Mouse (Mus musculus) lung, embryonic 15.5 days (tissue): ENCODE data around the gene Myh9. TPM values are rescaled to one million over a fixed set of nuclear protein-coding genes. Genes with fewer than 3 reads are reported as not detected.

Experiments
- ATAC-seq: fragments of 200-750 bp; cut with Nextera tagmentation; 2 replicates; pipeline ENCODE4 v1.8.0; 2017; ENCODE audit warnings: moderate number of reproducible peaks, borderline replicate concordance; ENCODE audit not compliant: low FRiP score, low TSS enrichment; ENCODE audit errors: extremely low read depth
- H3K27ac ChIP-seq: fragments of 300-500 bp; sonication (generic); 2 replicates; pipeline ENCODE4 v1.5.1; 2015; ENCODE audit warnings: moderate library complexity, mild to moderate bottlenecking, inconsistent platforms
- H3K27me3 ChIP-seq: fragments of 300-500 bp; sonication (generic); 2 replicates; pipeline ENCODE4 v1.6.1; 2015; ENCODE audit warnings: inconsistent platforms
- H3K36me3 ChIP-seq: fragments of 300-500 bp; sonication (generic); 2 replicates; pipeline ENCODE4 v1.6.1; 2015; ENCODE audit warnings: inconsistent platforms
- H3K4me1 ChIP-seq: fragments of 300-500 bp; sonication (generic); 2 replicates; pipeline ENCODE4 v1.6.1; 2015; ENCODE audit warnings: inconsistent platforms
- H3K4me2 ChIP-seq: fragments of 300-500 bp; sonication (generic); 2 replicates; pipeline ENCODE4 v1.6.1; 2015; ENCODE audit warnings: inconsistent platforms, mild to moderate bottlenecking, moderate library complexity
- H3K4me3 ChIP-seq: fragments of 300-500 bp; sonication (generic); 2 replicates; pipeline ENCODE4 v1.5.1; 2015; ENCODE audit warnings: mild to moderate bottlenecking, inconsistent platforms
- H3K9ac ChIP-seq: fragments of 300-500 bp; sonication (generic); 2 replicates; pipeline ENCODE4 v1.6.1; 2015; ENCODE audit warnings: inconsistent platforms
- H3K9me3 ChIP-seq: fragments of 300-500 bp; sonication (generic); 2 replicates; pipeline ENCODE4 v1.6.1; 2016; ENCODE audit warnings: inconsistent platforms
- WGBS: fragments of 180-500 bp; shearing (Covaris S2); methylation state at CpG from one replicate; pipeline ENCODE4 v1.1.7; 2015; 5-methylcytosine and 5-hydroxymethylcytosine counted together
- polyA plus RNA-seq: library from polyadenylated mRNA; unstranded; fragments of >200 nt; fragmentation: Nextera tagmentation; extraction: Ambion mirVana; gene quantifications from 2 replicates; pipeline ENCODE4 v1.2.1, GENCODE M21; 2015

The Myh9 gene
- polyA plus RNA-seq, 1 experiment from 2014 or later, result 67.7 TPM

- Histone ChIP-seq H3K36me3 (no peaks in the 10 kb centered on the region), H3K27me3 (no peaks in the 10 kb centered on the region), H3K4me1 (peaks cover 93% of the 10 kb centered on the region), H3K9ac (peak overlapping the region; percentile 29; the same call in 1 of the 2 replicates), H3K4me2 (0 out of 2 replicates have a peak overlapping the region, but pooled peaks have one; percentile 26), H3K9me3 (no peaks in the 10 kb centered on the region), H3K4me3 (no peak overlapping the region), H3K27ac (peak overlapping the region; percentile 93)
- WGBS, result 39% methylated on average over 5 of the region's 5 CpGs
- peak; percentile 65 for ATAC-seq
These were observed 19.9 kb downstream of the Myh9 start for GRCm38 (mm10) chr15:77822057-77822466.

GRCm38 (mm10) chr15:77821424-77821823 lies 20.6 kb downstream of the Myh9 start:
- peak overlapping the region; percentile 32; the same call in 1 of the 2 replicates for H3K4me2 ChIP-seq
- peaks cover 98% of the 10 kb centered on the region for H3K4me1 ChIP-seq
- no peaks in the 10 kb centered on the region for H3K9me3 ChIP-seq
- H3K27me3 ChIP-seq, result no peaks in the 10 kb centered on the region
- peak overlapping the region; percentile 29; the same call in 1 of the 2 replicates for H3K9ac ChIP-seq
- peak overlapping the region; percentile 93 for H3K27ac ChIP-seq
- 0 out of 2 replicates have a peak, but pooled peaks have one; percentile 0 for ATAC-seq
- no peaks in the 10 kb centered on the region for H3K36me3 ChIP-seq
- WGBS, result 13% methylated on average over 7 of the region's 7 CpGs
- H3K4me3 ChIP-seq, result no peak overlapping the region

GRCm38 (mm10) chr15:77820480-77821163 lies 21.4 kb downstream of the Myh9 start:
- ATAC-seq, result peak; percentile 36

GRCm38 (mm10) chr15:77819894-77820387 lies 22.0 kb downstream of the Myh9 start:
- no peaks in the 10 kb centered on the region for H3K27me3 ChIP-seq
- 40% methylated on average over 10 of the region's 10 CpGs for WGBS
- peaks cover 95% of the 10 kb centered on the region for H3K4me1 ChIP-seq
- H3K36me3 ChIP-seq, result no peaks in the 10 kb centered on the region
- H3K4me2 ChIP-seq, result no peak overlapping the region; the same call in 1 of the 2 replicates
- ATAC-seq, result no peak
- H3K9ac ChIP-seq, result 0 out of 2 replicates have a peak overlapping the region, but pooled peaks have one; percentile 0
- H3K27ac ChIP-seq, result peak overlapping the region; percentile 93
- no peaks in the 10 kb centered on the region for H3K9me3 ChIP-seq
- H3K4me3 ChIP-seq, result no peak overlapping the region

More at GRCm38 (mm10) chr15:77820480-77821163, 21.4 kb downstream of the Myh9 start:
- Histone ChIP-seq H3K4me2 (0 out of 2 replicates have a peak overlapping the region, but pooled peaks have one; percentile 32), H3K27me3 (no peaks in the 10 kb centered on the region), H3K4me1 (peaks cover 99% of the 10 kb centered on the region), H3K9ac (0 out of 2 replicates have a peak overlapping the region, but pooled peaks have one; percentile 29), H3K4me3 (no peak overlapping the region), H3K27ac (peak overlapping the region; percentile 93), H3K36me3 (no peaks in the 10 kb centered on the region), H3K9me3 (no peaks in the 10 kb centered on the region)
- WGBS, result 15% methylated on average over 3 of the region's 3 CpGs

GRCm38 (mm10) chr15:77818556-77819158 lies 23.3 kb downstream of the Myh9 start:
- Histone ChIP-seq H3K4me3 (no peak overlapping the region), H3K9me3 (no peaks in the 10 kb centered on the region), H3K27ac (no peak overlapping the region), H3K4me2 (no peak overlapping the region), H3K36me3 (no peaks in the 10 kb centered on the region), H3K27me3 (no peaks in the 10 kb centered on the region), H3K9ac (no peak overlapping the region), H3K4me1 (peaks cover 90% of the 10 kb centered on the region)
- no peak for ATAC-seq
- WGBS, result 75% methylated on average over 15 of the region's 15 CpGs

GRCm38 (mm10) chr15:77817417-77817816 lies 24.6 kb downstream of the Myh9 start:
- Histone ChIP-seq H3K9ac (peak overlapping the region; percentile 16), H3K4me3 (no peak overlapping the region), H3K27me3 (no peaks in the 10 kb centered on the region), H3K9me3 (no peaks in the 10 kb centered on the region), H3K4me2 (no peak overlapping the region), H3K27ac (peak overlapping the region; percentile 74; the same call in 1 of the 2 replicates), H3K4me1 (peaks cover 78% of the 10 kb centered on the region), H3K36me3 (peaks cover 5% of the 10 kb centered on the region)
- no peak for ATAC-seq
- 38% methylated on average over 7 of the region's 7 CpGs for WGBS

GRCm38 (mm10) chr15:77816601-77816950 lies 25.4 kb downstream of the Myh9 start:
- H3K36me3 ChIP-seq, result peaks cover 14% of the 10 kb centered on the region
- 33% methylated on average over 4 of the region's 4 CpGs for WGBS
- ATAC-seq, result no peak
- peak overlapping the region; percentile 10 for H3K9ac ChIP-seq
- peaks cover 69% of the 10 kb centered on the region for H3K4me1 ChIP-seq
- H3K27me3 ChIP-seq, result no peaks in the 10 kb centered on the region
- no peak overlapping the region for H3K4me3 ChIP-seq
- no peak overlapping the region for H3K4me2 ChIP-seq
- H3K9me3 ChIP-seq, result no peaks in the 10 kb centered on the region
- H3K27ac ChIP-seq, result peak overlapping the region; percentile 74

- Histone ChIP-seq H3K4me1 (peaks cover 64% of the 10 kb centered on the region), H3K9me3 (no peaks in the 10 kb centered on the region), H3K4me3 (no peak overlapping the region), H3K4me2 (no peak overlapping the region), H3K27me3 (no peaks in the 10 kb centered on the region), H3K27ac (peak overlapping the region; percentile 74), H3K36me3 (peaks cover 19% of the 10 kb centered on the region), H3K9ac (peak overlapping the region; percentile 10)
- peak; percentile 47; the same call in 1 of the 2 replicates for ATAC-seq
- 44% methylated on average over 17 of the region's 17 CpGs for WGBS
These were observed 25.9 kb downstream of the Myh9 start for GRCm38 (mm10) chr15:77815867-77816600.

- Histone ChIP-seq H3K4me1 (peaks cover 42% of the 10 kb centered on the region), H3K9ac (no peak overlapping the region)
These were observed 28.2 kb downstream of the Myh9 start for GRCm38 (mm10) chr15:77813639-77814375.

GRCm38 (mm10) chr15:77812578-77812977 lies 29.4 kb downstream of the Myh9 start:
- Histone ChIP-seq H3K36me3 (peaks cover 39% of the 10 kb centered on the region), H3K9me3 (no peaks in the 10 kb centered on the region), H3K4me1 (peaks cover 32% of the 10 kb centered on the region), H3K4me2 (no peak overlapping the region), H3K27me3 (no peaks in the 10 kb centered on the region), H3K4me3 (no peak overlapping the region), H3K27ac (no peak overlapping the region), H3K9ac (no peak overlapping the region)
- ATAC-seq, result no peak
- WGBS, result 87% methylated on average over 10 of the region's 10 CpGs

More at GRCm38 (mm10) chr15:77813639-77814375, 28.2 kb downstream of the Myh9 start:
- H3K27me3 ChIP-seq, result no peaks in the 10 kb centered on the region
- 66% methylated on average over 6 of the region's 6 CpGs for WGBS
- H3K36me3 ChIP-seq, result peaks cover 34% of the 10 kb centered on the region
- no peaks in the 10 kb centered on the region for H3K9me3 ChIP-seq
- 0 out of 2 replicates have a peak overlapping the region, but pooled peaks have one; percentile 13 for H3K27ac ChIP-seq
- H3K4me3 ChIP-seq, result no peak overlapping the region
- ATAC-seq, result no peak
- no peak overlapping the region for H3K4me2 ChIP-seq
